Mouse (Mus musculus) thymus, postnatal 36 days (tissue): ENCODE data around the gene Pex5l.

Experiments
- DNase-seq, 2 experiments: peaks; one replicate each; pipeline ENCODE4 v3.0.0; 2022; ENCODE audit warnings: mixed read lengths in 2 of 2

Gene Pex5l

DNA sequence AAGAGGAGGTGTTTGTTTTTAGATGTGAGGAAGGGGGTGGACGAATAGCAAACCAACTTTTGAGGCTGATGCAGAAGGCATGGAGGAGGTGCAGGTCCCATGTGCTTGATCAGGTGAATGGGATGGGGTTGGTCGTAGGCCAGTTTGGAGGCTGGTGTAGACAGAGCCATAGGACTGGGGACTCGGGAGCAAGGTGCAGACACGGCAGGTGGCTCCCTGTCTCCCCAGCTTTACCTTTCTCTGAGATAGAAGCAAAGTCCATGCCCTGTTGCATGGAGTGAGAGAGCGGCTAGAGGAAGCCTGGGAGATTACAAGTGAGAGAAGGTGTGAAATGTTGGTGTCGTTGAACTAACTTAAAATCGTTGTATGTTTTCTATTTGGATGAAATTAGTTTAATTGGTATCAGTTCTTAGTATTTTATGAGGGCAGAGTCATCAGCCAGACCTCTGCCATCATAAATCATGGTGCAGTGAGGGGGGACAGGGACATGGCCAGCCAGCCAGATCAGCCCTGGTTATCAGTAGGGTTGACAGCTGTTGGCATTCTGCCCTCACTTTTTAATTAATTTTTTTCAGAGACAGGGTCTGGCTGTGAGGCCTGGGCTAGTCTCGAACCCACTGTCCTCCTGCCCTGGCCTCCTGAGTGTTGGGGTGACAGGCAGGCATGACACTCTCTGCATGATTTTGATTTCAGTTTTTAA is 203.1 kb downstream of the Pex5l start:
- no peak for DNase-seq

GRCm38 (mm10) chr3:32924168-32924567 is 218.9 kb downstream of the Pex5l start:
- no peak for DNase-seq

DNA sequence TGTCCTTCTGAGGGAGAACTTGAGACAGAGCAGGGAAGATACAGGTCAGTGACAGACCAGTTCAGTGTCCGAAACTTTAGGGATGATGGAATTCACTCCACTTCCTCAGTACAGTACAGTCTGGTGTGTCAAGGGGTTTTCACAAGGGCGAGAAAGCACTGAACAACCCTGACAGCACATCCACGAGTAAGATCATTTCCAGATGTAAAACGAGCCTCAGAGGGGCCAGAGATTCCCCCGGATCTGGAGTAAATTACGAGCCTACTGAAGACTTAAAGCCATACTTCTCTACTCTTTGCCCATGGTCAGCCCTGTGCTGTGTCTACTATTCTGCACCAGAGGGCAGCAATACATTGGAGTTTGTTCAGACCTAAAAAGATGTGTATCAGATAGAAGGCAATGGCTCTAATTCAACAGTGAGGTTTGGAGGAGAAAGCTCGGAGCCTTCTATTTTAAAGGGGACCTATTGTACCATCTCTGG is 232.9 kb downstream of the Pex5l start:
- no peak for DNase-seq

- DNase-seq: no peak
These were observed 234.6 kb downstream of the Pex5l start for GRCm38 (mm10) chr3:32908400-32908799.

GRCm38 (mm10) chr3:32905850-32906779 is 236.9 kb downstream of the Pex5l start:
- DNase-seq: no peak

GRCm38 (mm10) chr3:32904599-32904998 is 238.4 kb downstream of the Pex5l start:
- no peak for DNase-seq

- DNase-seq: no peak
These were observed 239.6 kb downstream of the Pex5l start for GRCm38 (mm10) chr3:32903462-32903861.
